Mouse (Mus musculus) thymus, adult 2 months (tissue): ENCODE data around the gene Gm10837.

Experiments used
- CTCF ChIP-seq: fragments of 200-500 bp; IDR thresholded peaks from 2 replicates; pipeline ENCODE4 v1.5.1; 2012; ENCODE audit warnings: mild to moderate bottlenecking, control low read depth, low read length, moderate library complexity, borderline replicate concordance; ENCODE audit not compliant: control insufficient read depth, poor library complexity, insufficient read depth; ENCODE audit errors: extremely low read depth
- POLR2A ChIP-seq: fragments of 200-500 bp; IDR thresholded peaks from 2 replicates; pipeline ENCODE4 v1.6.1; 2012; ENCODE audit warnings: mild to moderate bottlenecking, low read length, control low read depth, moderate library complexity; ENCODE audit not compliant: control insufficient read depth, poor library complexity, insufficient read depth; ENCODE audit errors: extremely low read depth

DNA sequence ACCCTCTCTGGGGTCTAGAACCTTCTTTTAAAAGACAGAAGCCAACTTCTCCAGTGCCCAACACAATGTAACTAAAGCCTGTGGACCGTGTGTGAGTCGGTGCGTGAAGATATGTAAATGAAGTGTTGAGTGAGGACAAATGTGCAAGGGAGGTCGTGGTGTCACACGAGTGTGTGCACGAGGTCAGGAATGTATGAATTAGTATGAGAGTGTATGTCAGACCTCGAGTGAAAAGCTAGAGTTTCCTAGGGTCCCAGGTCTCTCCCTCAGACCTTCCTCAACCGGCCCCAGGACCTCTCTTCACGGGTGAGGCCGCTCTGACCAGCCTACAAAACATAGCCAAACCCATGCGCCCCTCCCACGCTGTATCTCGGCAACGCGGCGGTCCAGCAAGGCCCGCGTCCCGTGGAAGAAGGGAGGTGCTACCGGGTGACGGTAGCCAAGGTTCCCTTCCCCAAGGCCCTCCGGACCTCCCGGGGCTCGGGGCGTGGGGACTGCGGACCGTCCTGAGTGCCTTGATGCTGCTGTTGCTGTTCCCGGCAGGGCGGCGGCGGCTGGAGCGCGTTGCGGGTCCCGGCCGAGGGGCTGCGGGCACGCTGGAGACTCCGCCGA is 27.2 kb upstream of the Gm10837 start:
- TF ChIP-seq CTCF, result no peak
- TF ChIP-seq POLR2A, result no peak
